Mouse (Mus musculus) kidney, adult 2 months (tissue): ENCODE results near the gene Nebl.

Experiments used
- CTCF ChIP-seq: fragments of 200-500 bp; conservative IDR thresholded peaks from 2 replicates; pipeline ENCODE4 v1.5.1; 2011; ENCODE audit warnings: low read depth, mild to moderate bottlenecking, control low read depth, low read length, moderate library complexity, mixed read lengths; ENCODE audit not compliant: insufficient read depth, insufficient read length
- POLR2A ChIP-seq: fragments of 200-500 bp; IDR thresholded peaks from one replicate; pipeline ENCODE4 v1.6.1; 2011; ENCODE audit warnings: low read depth, low read length, control low read depth

DNA sequence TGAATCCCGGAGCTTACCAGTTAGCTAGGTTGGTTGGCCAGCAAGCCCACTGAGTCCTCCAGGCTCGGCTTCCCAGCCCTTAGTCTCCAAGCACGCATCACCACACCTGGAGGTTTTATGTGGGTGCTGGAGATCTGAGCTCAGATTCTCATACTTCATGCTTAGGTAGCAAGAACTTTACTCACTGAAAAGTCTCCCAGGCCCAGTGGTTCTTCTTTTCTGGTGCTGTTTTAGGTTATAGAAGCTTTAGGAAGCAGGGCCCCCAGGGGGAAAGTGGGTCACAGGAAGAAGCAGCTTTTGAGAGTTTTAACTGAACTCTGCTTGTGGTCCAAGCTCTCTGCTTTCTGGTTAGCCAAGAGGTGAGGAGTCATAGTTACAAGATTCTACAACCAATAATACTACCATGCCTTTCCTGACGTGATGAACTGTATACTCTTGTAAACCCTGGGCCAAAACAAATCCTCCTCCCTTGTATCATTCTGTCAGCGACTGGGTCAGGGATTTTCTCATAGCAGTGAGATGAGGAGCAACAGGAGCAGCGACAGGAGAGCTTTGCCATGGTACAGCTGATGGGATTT, 366.2 kb downstream of the Nebl start:
- TF ChIP-seq POLR2A (no peak), CTCF (no peak)
